11 mouse cellular contexts compared by ENCODE assay signal in genomic region chr6:30545689-30546088, GRCm38 (mm10). TPM values are rescaled to one million over a fixed set of nuclear protein-coding genes. Genes with fewer than 3 reads are reported as not detected.
DNase-seq lines count a peak whose midpoint lies in the region; ATAC-seq and TF ChIP-seq lines count a peak whose summit lies in the region.
"Had no signal": no experiment of that assay in that cellular context is flagged by ENCODE, and none has a peak within 500 bp of the region (broad histone marks: within the 10 kb centered on the region; RNA-seq: fewer than 3 reads in every experiment).

No protein-coding gene starts in this region.

- TF ChIP-seq POLR2A in limb, embryonic 14.5 days (IDR thresholded peaks at IDR 0.05; ENCODE audit: borderline replicate concordance, extremely low read depth, insufficient read depth, insufficient read length) = no peak

- WGBS in heart, embryonic 16.5 days = 42% methylated on average over 7 of the region's 7 CpGs
- 73% methylated on average over 7 of the region's 7 CpGs for WGBS in embryonic facial prominence, embryonic 13.5 days
- WGBS in limb, embryonic 14.5 days = 43% methylated on average over 7 of the region's 7 CpGs

- H3K27ac ChIP-seq in heart, embryonic 16.5 days (ENCODE audit: low read length) = peak overlapping the region; percentile 91
- H3K27ac ChIP-seq in embryonic facial prominence, embryonic 13.5 days = peak overlapping the region; percentile 69
- 0 out of 2 replicates have a peak overlapping the region, but pooled peaks have one; percentile 30 for H3K27ac ChIP-seq in limb, embryonic 14.5 days (replicated peaks; ENCODE audit: low read depth, low read length)
- H3K27ac ChIP-seq: liver, embryonic 15.5 days had no signal

- no peak overlapping the region for H3K4me3 ChIP-seq in heart, embryonic 16.5 days (ENCODE audit: low read length)
- no peak overlapping the region for H3K4me3 ChIP-seq in embryonic facial prominence, embryonic 13.5 days
- no peak overlapping the region for H3K4me3 ChIP-seq in limb, embryonic 14.5 days (replicated peaks; ENCODE audit: low read length)
- H3K4me3 ChIP-seq: liver, embryonic 15.5 days had no signal

- no peak for DNase-seq in heart, postnatal 14 days
- DNase-seq in brain, adult 2 months (ENCODE audit: low read depth, low spot score) = peak; percentile 83
- DNase-seq in limb, embryonic 14.5 days (ENCODE audit: low spot score) = no peak
- no peak for DNase-seq in urinary bladder, postnatal 36 days (ENCODE audit: low spot score in 2 of 2)
- DNase-seq in layer of hippocampus, postnatal 36 days = no peak
- DNase-seq: embryo, embryonic 11 days had no signal

- H3K27me3 ChIP-seq in heart, embryonic 16.5 days (ENCODE audit: control insufficient read depth, insufficient read depth, low read length) = no peaks in the 10 kb centered on the region
- H3K27me3 ChIP-seq in embryonic facial prominence, embryonic 13.5 days = no peaks in the 10 kb centered on the region
- no peaks in the 10 kb centered on the region for H3K27me3 ChIP-seq in limb, embryonic 14.5 days (ENCODE audit: control insufficient read depth, insufficient read depth, low read length)

- peak overlapping the region; percentile 12; the same call in 1 of the 2 replicates for H3K9ac ChIP-seq in heart, embryonic 16.5 days (ENCODE audit: low read length)
- no peak overlapping the region for H3K9ac ChIP-seq in embryonic facial prominence, embryonic 13.5 days
- H3K9ac ChIP-seq in limb, embryonic 14.5 days (ENCODE audit: low read depth, low read length, severe bottlenecking) = no peak overlapping the region
- H3K9ac ChIP-seq: liver, embryonic 15.5 days had no signal

- peak; percentile 84 for ATAC-seq in heart, embryonic 16.5 days (replicated peaks; ENCODE audit: extremely low read depth, insufficient read depth, low FRiP score)
- no peak for ATAC-seq in embryonic facial prominence, embryonic 13.5 days (ENCODE audit: insufficient number of reproducible peaks, insufficient read depth, low FRiP score, low TSS enrichment, low read depth)
- no peak for ATAC-seq in limb, embryonic 14.5 days (ENCODE audit: low FRiP score, low read depth)
- ATAC-seq in monocyte, adult 5-6 weeks (replicated peaks; ENCODE audit: insufficient number of reproducible peaks, low FRiP score, low TSS enrichment, poor library complexity, severe bottlenecking) = no peak

- intact Hi-C loops in heart, postnatal 14 days (cut with DNase I) = no loop called here

- H3K9me3 ChIP-seq in heart, embryonic 16.5 days (replicated peaks; ENCODE audit: control insufficient read depth, low read length) = no peaks in the 10 kb centered on the region
- H3K9me3 ChIP-seq in embryonic facial prominence, embryonic 13.5 days = no peaks in the 10 kb centered on the region
- no peaks in the 10 kb centered on the region for H3K9me3 ChIP-seq in limb, embryonic 14.5 days (ENCODE audit: control insufficient read depth, low read length)
- H3K9me3 ChIP-seq: liver, embryonic 15.5 days had no signal

- H3K4me1 ChIP-seq in heart, embryonic 16.5 days (ENCODE audit: control insufficient read depth, insufficient read depth, low read length) = peaks cover 38% of the 10 kb centered on the region
- H3K4me1 ChIP-seq in embryonic facial prominence, embryonic 13.5 days = peaks cover 69% of the 10 kb centered on the region
- H3K4me1 ChIP-seq in limb, embryonic 14.5 days (ENCODE audit: control insufficient read depth, insufficient read depth, low read length) = peaks cover 66% of the 10 kb centered on the region

- no peaks in the 10 kb centered on the region for H3K36me3 ChIP-seq in heart, embryonic 16.5 days (ENCODE audit: control insufficient read depth, insufficient read depth)
- H3K36me3 ChIP-seq in embryonic facial prominence, embryonic 13.5 days = no peaks in the 10 kb centered on the region
- H3K36me3 ChIP-seq in limb, embryonic 14.5 days (ENCODE audit: control insufficient read depth, insufficient read depth, low read length) = no peaks in the 10 kb centered on the region
- H3K36me3 ChIP-seq: liver, embryonic 15.5 days had no signal

- H3K4me2 ChIP-seq in heart, embryonic 16.5 days (ENCODE audit: low read depth, low read length) = peak overlapping the region; percentile 20
- H3K4me2 ChIP-seq in embryonic facial prominence, embryonic 13.5 days = no peak overlapping the region
- H3K4me2 ChIP-seq in limb, embryonic 14.5 days (replicated peaks; ENCODE audit: low read depth, low read length, severe bottlenecking) = no peak overlapping the region
- H3K4me2 ChIP-seq: liver, embryonic 15.5 days had no signal

RNA-seq across cellular contexts. Expression of gene Cpa2, which starts 4.3 kb away (rescaled TPM):
- 2.5 and 2.7 TPM in 2 replicates for polyA plus RNA-seq in heart, embryonic 16.5 days (2015; fragmentation: Nextera tagmentation; extraction: Ambion mirVana)
- total RNA-seq in heart, postnatal 14 days (2021) = not detected
- polyA plus RNA-seq in embryonic facial prominence, embryonic 13.5 days (2015; fragmentation: Nextera tagmentation; extraction: Ambion mirVana) = 6.3 and 6.4 TPM in 2 replicates
- polyA plus RNA-seq in limb, embryonic 14.5 days (2012; rRNA removed) = 5.2 and 6.6 TPM in 2 replicates
- polyA plus RNA-seq in limb, embryonic 14.5 days (2014; fragmentation: Nextera tagmentation; extraction: Ambion mirVana) = 5.3 and 6.5 TPM in 2 replicates
- total RNA-seq in monocyte, adult 5-6 weeks (2017) = not detected in 3 replicates
- 1 to 10 TPM in 1 of 2 experiments, under 1 TPM in 1; 0.92 to 2.0 TPM for total RNA-seq in layer of hippocampus, postnatal 36 days (2021)

RNA-seq across cellular contexts. Expression of gene Cpa4, which starts 22.5 kb away (rescaled TPM):
- 1.3 and 1.7 TPM in 2 replicates for polyA plus RNA-seq in heart, embryonic 16.5 days (2015; fragmentation: Nextera tagmentation; extraction: Ambion mirVana)
- not detected for total RNA-seq in heart, postnatal 14 days (2021)
- 0.83 and 1.4 TPM in 2 replicates for polyA plus RNA-seq in embryonic facial prominence, embryonic 13.5 days (2015; fragmentation: Nextera tagmentation; extraction: Ambion mirVana)
- 4.4 and 5.4 TPM in 2 replicates for polyA plus RNA-seq in limb, embryonic 14.5 days (2012; rRNA removed)
- polyA plus RNA-seq in limb, embryonic 14.5 days (2014; fragmentation: Nextera tagmentation; extraction: Ambion mirVana) = 1.9 and 2.1 TPM in 2 replicates
- total RNA-seq in monocyte, adult 5-6 weeks (2017) = not detected in 3 replicates
- not detected for total RNA-seq in layer of hippocampus, postnatal 36 days (2021)
- polyA plus RNA-seq: large intestine, adult 2 months had no signal

RNA-seq across cellular contexts. Expression of gene Ssmem1, which starts 36.0 kb away (rescaled TPM):
- 0.12 TPM in 1 of 2 replicates, not detected in the other for polyA plus RNA-seq in heart, embryonic 16.5 days (2015; fragmentation: Nextera tagmentation; extraction: Ambion mirVana)
- total RNA-seq in heart, postnatal 14 days (2021) = under 1 TPM in 1 of 2 experiments, not detected in 1; 0.24 TPM
- polyA plus RNA-seq in embryonic facial prominence, embryonic 13.5 days (2015; fragmentation: Nextera tagmentation; extraction: Ambion mirVana) = 0.23 TPM in 1 of 2 replicates, not detected in the other
- 0.10 and 0.12 TPM in 2 replicates for polyA plus RNA-seq in limb, embryonic 14.5 days (2012; rRNA removed)
- polyA plus RNA-seq in limb, embryonic 14.5 days (2014; fragmentation: Nextera tagmentation; extraction: Ambion mirVana) = 0.17 TPM in 1 of 2 replicates, not detected in the other
- not detected in 3 replicates for total RNA-seq in monocyte, adult 5-6 weeks (2017)
- 1 to 10 TPM in 1 of 2 experiments, under 1 TPM in 1; 0.70 to 1.2 TPM for total RNA-seq in layer of hippocampus, postnatal 36 days (2021)
- polyA plus RNA-seq: large intestine, adult 2 months had no signal

RNA-seq across cellular contexts. Expression of gene Tmem209, which starts 36.1 kb away (rescaled TPM):
- 21.7 and 27.6 TPM in 2 replicates for polyA plus RNA-seq in heart, embryonic 16.5 days (2015; fragmentation: Nextera tagmentation; extraction: Ambion mirVana)
- total RNA-seq in heart, postnatal 14 days (2021) = 1 to 10 TPM; 6.9 to 7.6 TPM
- polyA plus RNA-seq in embryonic facial prominence, embryonic 13.5 days (2015; fragmentation: Nextera tagmentation; extraction: Ambion mirVana) = 30.4 and 35.4 TPM in 2 replicates
- polyA plus RNA-seq in limb, embryonic 14.5 days (2012; rRNA removed) = 47.5 and 63.2 TPM in 2 replicates
- 28.3 and 34.7 TPM in 2 replicates for polyA plus RNA-seq in limb, embryonic 14.5 days (2014; fragmentation: Nextera tagmentation; extraction: Ambion mirVana)
- total RNA-seq in monocyte, adult 5-6 weeks (2017) = 17.6 to 26.6 TPM (median 17.8 TPM) in 3 replicates
- 10 to 100 TPM; 19.2 to 25.2 TPM for total RNA-seq in layer of hippocampus, postnatal 36 days (2021)

Comparison
In these comparisons a context has a peak if more than half of its experiments do, and no peak if none do; other contexts are left out.
1. H3K27ac ChIP-seq: peak in every context shown above with its lines; median percentile 91 in heart, embryonic 16.5 days; 69 in embryonic facial prominence, embryonic 13.5 days; 30 in limb, embryonic 14.5 days.